14 mouse cellular contexts compared by ENCODE assay signal in the genomic region with DNA sequence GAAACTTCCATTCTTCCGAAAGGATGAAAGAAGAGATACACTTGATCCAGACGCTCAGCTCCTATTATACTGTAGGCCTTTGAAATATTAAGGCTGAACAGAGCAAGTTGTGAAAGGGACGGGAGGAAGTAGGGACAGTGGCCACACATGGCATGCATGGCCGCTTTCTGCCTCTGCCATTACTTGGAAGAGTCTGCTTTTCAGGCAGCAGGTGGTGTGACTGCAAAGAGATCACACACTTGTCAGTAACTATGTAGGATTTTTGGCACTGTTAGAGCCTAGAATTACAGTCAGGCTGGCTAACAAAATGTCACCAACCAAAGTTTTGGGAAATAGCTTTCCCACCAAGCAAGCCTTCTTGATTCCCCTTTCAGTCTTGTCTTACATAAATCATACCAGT.
DNase-seq lines count a peak whose midpoint lies in the region; ATAC-seq and TF ChIP-seq lines count a peak whose summit lies in the region.
"Had no signal": no experiment of that assay in that cellular context is flagged by ENCODE, and none has a peak within 500 bp of the region (broad histone marks: within the 10 kb centered on the region; RNA-seq: fewer than 3 reads in every experiment).

No protein-coding gene starts in this region.

- no peaks in the 10 kb centered on the region for H3K9me3 ChIP-seq in forebrain, embryonic 15.5 days
- no peaks in the 10 kb centered on the region for H3K9me3 ChIP-seq in forebrain, embryonic 10.5 days
- H3K9me3 ChIP-seq: embryonic facial prominence, embryonic 13.5 days; heart, embryonic 10.5 days had no signal

- no peak for TF ChIP-seq POLR2A in brain, embryonic 14.5 days (IDR thresholded peaks at IDR 0.05; ENCODE audit: borderline replicate concordance, extremely low read depth, insufficient read depth, insufficient read length, poor library complexity, severe bottlenecking)

- peak; percentile 46 for ATAC-seq in forebrain, embryonic 15.5 days (replicated peaks)
- ATAC-seq: intestine, embryonic 16.5 days had no signal

- H3K27me3 ChIP-seq in forebrain, embryonic 15.5 days: no peaks in the 10 kb centered on the region
- H3K27me3 ChIP-seq in forebrain, embryonic 10.5 days (ENCODE audit: poor library complexity, severe bottlenecking): no peaks in the 10 kb centered on the region
- H3K27me3 ChIP-seq: embryonic facial prominence, embryonic 13.5 days had no signal

- peaks cover 13% of the 10 kb centered on the region for H3K4me1 ChIP-seq in forebrain, embryonic 15.5 days
- 0 out of 2 replicates have a peak, but pooled peaks cover 3% of the 10 kb centered on the region for H3K4me1 ChIP-seq in forebrain, embryonic 10.5 days

- no peak overlapping the region for H3K9ac ChIP-seq in forebrain, embryonic 15.5 days (replicated peaks)
- H3K9ac ChIP-seq: embryonic facial prominence, embryonic 13.5 days; hindbrain, embryonic 14.5 days had no signal

- WGBS in forebrain, embryonic 15.5 days: 51% methylated on average over 4 of the region's 4 CpGs
- WGBS in forebrain, embryonic 10.5 days: 87% methylated on average over 4 of the region's 4 CpGs

- no peak overlapping the region for H3K4me2 ChIP-seq in forebrain, embryonic 15.5 days (replicated peaks)
- H3K4me2 ChIP-seq: embryonic facial prominence, embryonic 13.5 days; hindbrain, embryonic 14.5 days had no signal

- peak; percentile 22 for TF ChIP-seq CTCF in layer of hippocampus, adult 2 months (conservative IDR thresholded peaks at IDR 0.05)
- TF ChIP-seq CTCF in brain, embryonic 14.5 days (IDR thresholded peaks at IDR 0.05; ENCODE audit: borderline replicate concordance, extremely low read depth, insufficient read depth, insufficient read length): no peak

- H3K36me3 ChIP-seq in forebrain, embryonic 15.5 days: no peaks in the 10 kb centered on the region
- no peaks in the 10 kb centered on the region for H3K36me3 ChIP-seq in forebrain, embryonic 10.5 days (replicated peaks)
- H3K36me3 ChIP-seq: embryonic facial prominence, embryonic 13.5 days; heart, embryonic 10.5 days had no signal

- no peak for DNase-seq in forebrain, embryonic 10.5 days (ENCODE audit: extremely low spot score, low spot score)
- no peak for DNase-seq in layer of hippocampus, adult 2 months (ENCODE audit: low spot score in 2 of 2)
- DNase-seq in layer of hippocampus, postnatal 10 days (ENCODE audit: low spot score in 2 of 2): no peak
- DNase-seq in brain, embryonic 14.5 days (ENCODE audit: low read depth): peak; percentile 49
- no peak for DNase-seq in cerebellum, adult 8-10 months
- DNase-seq: adrenal gland, adult 2 months; cerebellum, adult 11-12 months; cerebellum, adult 9-11 months; cerebellum, postnatal 36 days had no signal

- H3K27ac ChIP-seq in forebrain, embryonic 15.5 days (replicated peaks): no peak overlapping the region
- H3K27ac ChIP-seq in forebrain, embryonic 10.5 days: no peak overlapping the region
- peak overlapping the region; percentile 78; the same call in 1 of the 2 replicates for H3K27ac ChIP-seq in layer of hippocampus, adult 2 months
- H3K27ac ChIP-seq: embryonic facial prominence, embryonic 13.5 days; heart, embryonic 10.5 days; hindbrain, embryonic 14.5 days had no signal

- H3K4me3 ChIP-seq in forebrain, embryonic 15.5 days: no peak overlapping the region
- no peak overlapping the region for H3K4me3 ChIP-seq in forebrain, embryonic 10.5 days
- no peak overlapping the region for H3K4me3 ChIP-seq in layer of hippocampus, adult 2 months
- H3K4me3 ChIP-seq: embryonic facial prominence, embryonic 13.5 days; heart, embryonic 10.5 days had no signal
